Mouse (Mus musculus): ENCODE measurements around the gene Dhrs9.
"Not testable (repeated sequence)": the region's sequence is repeated elsewhere in the genome, so short reads cannot be mapped to it uniquely, and the experiment has no call there.

Gene Dhrs9

GRCm38 (mm10) chr2:69380281-69380680 lies at the start of gene Dhrs9:
TSS of gene Dhrs9 (plus strand) at chr2:69380445.
- DNase-seq (ENCODE audit: low read depth, low spot score) = no peak

GRCm38 (mm10) chr2:69331523-69331922 lies 48.7 kb upstream of the Dhrs9 start:
- not testable (repeated sequence) for DNase-seq (ENCODE audit: low read depth, low spot score)

GRCm38 (mm10) chr2:69341506-69341905 lies 38.7 kb upstream of the Dhrs9 start:
- DNase-seq (ENCODE audit: low read depth, low spot score) = no peak

- DNase-seq (ENCODE audit: low read depth, low spot score) = no peak
Observed at GRCm38 (mm10) chr2:69342496-69343221, 37.6 kb upstream of the Dhrs9 start, which contains the start of gene Abcb11. TSS of gene Abcb11 (minus strand) at chr2:69342616.

- not testable (repeated sequence) for DNase-seq (ENCODE audit: low read depth, low spot score)
Observed at GRCm38 (mm10) chr2:69355402-69355801, 24.8 kb upstream of the Dhrs9 start.

- DNase-seq (ENCODE audit: low read depth, low spot score) = no peak
Observed at GRCm38 (mm10) chr2:69364831-69365230, 15.4 kb upstream of the Dhrs9 start.

- DNase-seq (ENCODE audit: low read depth, low spot score) = no peak
Observed at GRCm38 (mm10) chr2:69365275-69365674, 15.0 kb upstream of the Dhrs9 start.

GRCm38 (mm10) chr2:69376780-69377179 lies 3.5 kb upstream of the Dhrs9 start:
- DNase-seq (ENCODE audit: low read depth, low spot score) = no peak

GRCm38 (mm10) chr2:69379801-69380200 lies 444 bp upstream of the Dhrs9 start:
- DNase-seq (ENCODE audit: low read depth, low spot score) = no peak

GRCm38 (mm10) chr2:69381740-69382139 lies 1.5 kb downstream of the Dhrs9 start:
- DNase-seq (ENCODE audit: low read depth, low spot score) = no peak

- no peak for DNase-seq (ENCODE audit: low read depth, low spot score)
Observed at GRCm38 (mm10) chr2:69382838-69383237, 2.6 kb downstream of the Dhrs9 start.

- no peak for DNase-seq (ENCODE audit: low read depth, low spot score)
Observed at GRCm38 (mm10) chr2:69386118-69386871, 6.0 kb downstream of the Dhrs9 start.

GRCm38 (mm10) chr2:69393947-69394346 lies 13.7 kb downstream of the Dhrs9 start:
- DNase-seq (ENCODE audit: low read depth, low spot score) = no peak

GRCm38 (mm10) chr2:69395597-69396248 lies 15.5 kb downstream of the Dhrs9 start:
- no peak for DNase-seq (ENCODE audit: low read depth, low spot score)

- no peak for DNase-seq (ENCODE audit: low read depth, low spot score)
Observed at GRCm38 (mm10) chr2:69396760-69397435, 16.7 kb downstream of the Dhrs9 start.

- DNase-seq (ENCODE audit: low read depth, low spot score) = no peak
Observed at GRCm38 (mm10) chr2:69400866-69401604, 20.8 kb downstream of the Dhrs9 start.

- no peak for DNase-seq (ENCODE audit: low read depth, low spot score)
Observed at GRCm38 (mm10) chr2:69401891-69402290, 21.6 kb downstream of the Dhrs9 start.

GRCm38 (mm10) chr2:69402309-69402708 lies 22.1 kb downstream of the Dhrs9 start:
- DNase-seq (ENCODE audit: low read depth, low spot score) = no peak

- DNase-seq (ENCODE audit: low read depth, low spot score) = no peak
Observed at GRCm38 (mm10) chr2:69405692-69406091, 25.4 kb downstream of the Dhrs9 start.

- no peak for DNase-seq (ENCODE audit: low read depth, low spot score)
Observed at GRCm38 (mm10) chr2:69414539-69414938, 34.3 kb downstream of the Dhrs9 start.

GRCm38 (mm10) chr2:69415070-69415469 lies 34.8 kb downstream of the Dhrs9 start:
- DNase-seq (ENCODE audit: low read depth, low spot score) = no peak
